Mouse (Mus musculus) brown adipose tissue, adult 24 weeks (tissue): ENCODE results near the gene Eif3i. TPM values are rescaled to one million over a fixed set of nuclear protein-coding genes. Genes with fewer than 3 reads are reported as not detected.
"Not testable (repeated sequence)": the region's sequence is repeated elsewhere in the genome, so short reads cannot be mapped to it uniquely, and the experiment has no call there.

ENCODE experiments used
- H3K27ac ChIP-seq: fragments of 200-500 bp; replicated peaks from 2 replicates; pipeline ENCODE4 v1.5.1; 2012; ENCODE audit warnings: low read depth, mild to moderate bottlenecking, low read length
- H3K4me1 ChIP-seq: fragments of 200-500 bp; 2 replicates; pipeline ENCODE4 v1.6.1; 2012; ENCODE audit warnings: low read length, mixed read lengths; ENCODE audit not compliant: control insufficient read depth, insufficient read depth, insufficient read length
- H3K4me3 ChIP-seq: fragments of 200-500 bp; 2 replicates; pipeline ENCODE4 v1.5.1; 2012; ENCODE audit warnings: low read depth, mild to moderate bottlenecking, low read length, moderate library complexity; ENCODE audit not compliant: insufficient read depth
- polyA plus RNA-seq: library from polyadenylated mRNA; stranded (reverse); fragments of >200 nt; gene quantifications from 2 replicates; pipeline ENCODE4 v1.2.4, GENCODE M21; 2012; ENCODE audit not compliant: missing spikeins, insufficient read depth, insufficient read length

The Eif3i gene
- polyA plus RNA-seq, 1 experiment: 174 TPM

- no peak overlapping the region for H3K4me3 ChIP-seq
- H3K27ac ChIP-seq: 0 out of 2 replicates have a peak overlapping the region, but pooled peaks have one; percentile 8
- H3K4me1 ChIP-seq: peaks cover 2% of the 10 kb centered on the region; the same call in 1 of the 2 replicates
Measured at GRCm38 (mm10) chr4:129572236-129573092, 28.0 kb downstream of the Eif3i start.

DNA sequence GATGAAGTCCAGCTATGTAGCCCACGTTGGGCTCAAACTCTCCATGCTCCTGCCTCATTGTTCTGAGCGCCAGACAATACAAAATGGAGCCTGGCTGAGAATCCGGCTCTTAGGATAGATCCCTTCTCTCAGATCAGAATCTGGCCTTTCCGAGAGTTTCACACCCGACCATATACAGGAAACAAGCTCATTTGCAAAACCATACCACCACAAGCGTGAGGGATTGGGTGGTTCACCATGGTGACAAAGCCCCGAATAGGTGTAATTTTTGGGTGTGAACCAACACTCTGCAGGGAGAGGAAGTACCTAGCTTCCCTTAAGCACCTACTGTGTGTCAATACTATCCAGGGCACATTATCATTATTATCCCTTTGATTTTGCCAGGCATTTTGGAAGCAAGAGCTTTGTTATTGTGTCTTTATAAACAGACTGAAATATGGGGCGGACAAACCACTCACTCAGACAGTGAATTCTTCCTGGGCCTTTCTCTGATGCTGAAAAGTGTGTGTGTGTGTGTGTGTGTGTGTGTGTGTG, 28.8 kb downstream of the Eif3i start:
- Histone ChIP-seq H3K27ac (no peak overlapping the region), H3K4me3 (no peak overlapping the region), H3K4me1 (peaks cover 2% of the 10 kb centered on the region; the same call in 1 of the 2 replicates)

DNA sequence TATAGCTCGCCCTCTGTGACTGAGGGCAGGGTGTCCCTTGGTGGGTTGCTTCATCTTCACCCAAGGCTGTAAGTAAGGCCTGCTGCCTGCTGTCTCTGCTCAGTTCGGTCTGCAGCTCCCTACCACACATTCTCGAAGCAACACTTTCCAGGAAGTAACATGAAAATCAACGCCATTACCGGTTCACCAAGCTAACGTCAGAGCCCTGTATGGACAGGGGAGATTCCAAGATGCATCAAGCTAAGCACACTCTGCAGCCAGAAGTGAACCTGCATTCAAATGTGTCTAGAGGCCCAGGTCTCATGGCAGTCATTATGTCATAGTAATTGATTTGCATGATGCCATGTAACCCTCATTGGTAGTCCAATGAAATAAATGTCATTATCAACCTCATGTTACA, 30.4 kb downstream of the Eif3i start:
- Histone ChIP-seq H3K4me3 (no peak overlapping the region), H3K4me1 (peaks cover 2% of the 10 kb centered on the region; the same call in 1 of the 2 replicates), H3K27ac (no peak overlapping the region)

DNA sequence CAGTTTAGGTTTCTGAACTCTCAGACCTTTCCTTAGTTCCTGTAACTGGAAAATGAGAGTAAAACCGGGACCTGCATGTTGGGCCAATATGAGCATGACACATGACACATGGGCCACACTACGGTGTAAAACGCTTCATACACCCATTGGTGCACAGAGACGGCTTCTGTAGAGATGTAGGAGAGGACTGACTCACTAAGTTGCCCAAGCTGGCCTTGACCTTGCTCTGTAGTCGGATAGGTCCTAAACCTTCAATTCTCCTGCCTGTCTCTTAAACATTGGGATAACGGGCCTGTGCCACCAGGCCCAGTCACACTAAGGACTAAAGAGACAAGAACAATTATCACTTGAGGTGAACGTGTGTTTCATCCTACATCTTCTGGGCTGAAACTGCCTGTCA, 32.1 kb downstream of the Eif3i start:
- Histone ChIP-seq H3K4me3 (no peak overlapping the region), H3K4me1 (peaks cover 2% of the 10 kb centered on the region; the same call in 1 of the 2 replicates), H3K27ac (no peak overlapping the region)

DNA sequence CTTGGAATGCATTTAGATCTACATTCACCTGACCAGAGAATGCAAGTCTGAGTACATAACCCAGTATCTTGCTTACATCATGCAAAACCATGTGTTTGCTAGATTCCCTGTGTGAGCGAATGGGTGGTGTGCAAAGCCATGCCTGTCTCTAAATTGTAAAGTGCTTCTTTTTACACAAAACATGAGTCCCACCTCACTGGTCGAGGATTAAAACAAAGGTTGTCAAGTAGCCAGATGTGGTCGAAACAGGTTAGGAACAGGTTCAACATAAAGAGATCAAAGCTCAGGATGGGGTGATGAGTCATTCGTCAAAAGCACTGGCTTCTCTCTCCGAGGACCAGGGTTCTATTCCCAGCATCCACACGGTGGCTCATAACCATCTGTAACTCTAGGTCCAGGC, 35.3 kb downstream of the Eif3i start:
- H3K27ac ChIP-seq: no peak overlapping the region
- no peak overlapping the region for H3K4me3 ChIP-seq
- no peaks in the 10 kb centered on the region for H3K4me1 ChIP-seq

GRCm38 (mm10) chr4:129563718-129564117, 36.7 kb downstream of the Eif3i start:
- H3K27ac ChIP-seq: no peak overlapping the region
- no peak overlapping the region for H3K4me3 ChIP-seq
- H3K4me1 ChIP-seq: no peaks in the 10 kb centered on the region

DNA sequence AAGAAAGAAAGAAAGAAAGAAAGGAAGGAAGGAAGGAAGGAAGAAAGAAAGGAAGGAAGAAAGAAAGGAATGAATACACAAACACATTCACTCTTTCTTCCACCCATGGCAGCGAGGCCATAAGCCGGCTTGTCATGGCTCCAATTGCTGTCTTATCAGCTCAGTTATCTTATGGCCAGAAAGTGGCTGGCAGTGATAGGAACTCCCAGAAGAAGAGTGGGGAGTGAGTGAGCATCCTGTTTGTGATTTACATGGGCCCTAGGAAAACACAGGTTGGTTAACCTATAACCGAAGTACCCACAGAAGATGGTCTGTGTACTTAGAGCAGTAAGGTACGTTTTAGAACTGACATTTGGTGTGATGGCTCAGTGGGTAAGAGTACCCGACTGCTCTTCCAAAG, 39.3 kb downstream of the Eif3i start:
- Histone ChIP-seq H3K4me3 (no peak overlapping the region), H3K4me1 (peaks cover 6% of the 10 kb centered on the region), H3K27ac (no peak overlapping the region)

- Histone ChIP-seq H3K27ac (no peak overlapping the region), H3K4me3 (no peak overlapping the region), H3K4me1 (peaks cover 11% of the 10 kb centered on the region)
Measured at GRCm38 (mm10) chr4:129558321-129558955, 42.0 kb downstream of the Eif3i start.

DNA sequence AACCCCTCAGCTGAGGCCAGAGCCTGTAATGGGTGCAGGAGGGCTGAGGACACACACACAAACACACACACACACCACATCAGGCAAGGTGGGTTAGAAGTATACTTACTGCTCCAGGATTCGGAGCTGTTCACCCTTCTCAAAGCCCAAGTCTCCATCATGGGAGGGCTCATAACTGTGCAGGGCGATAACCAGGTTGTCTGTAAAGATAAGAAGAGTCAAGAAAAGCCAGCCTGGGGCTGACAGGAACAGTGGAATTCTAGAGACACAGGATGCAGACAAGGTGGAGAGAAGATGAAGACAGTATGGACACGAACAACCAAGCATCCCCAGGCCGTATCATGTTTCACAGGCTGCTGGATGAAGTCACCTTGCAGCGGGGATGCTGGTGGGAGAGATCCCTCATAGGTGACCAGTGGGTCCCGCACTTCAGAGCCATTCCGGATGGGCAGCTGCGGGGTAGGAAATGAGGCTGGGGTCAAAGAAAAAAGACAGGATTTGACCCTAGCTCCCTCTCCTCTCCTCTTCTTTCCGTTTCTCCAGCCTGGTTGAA, 43.1 kb downstream of the Eif3i start:
- Histone ChIP-seq H3K27ac (no peak overlapping the region), H3K4me3 (peak overlapping the region; percentile 58), H3K4me1 (peaks cover 11% of the 10 kb centered on the region)

GRCm38 (mm10) chr4:129556532-129557223, 43.8 kb downstream of the Eif3i start:
- H3K4me1 ChIP-seq: peaks cover 11% of the 10 kb centered on the region
- peak overlapping the region; percentile 56 for H3K27ac ChIP-seq
- H3K4me3 ChIP-seq: peak overlapping the region; percentile 63

DNA sequence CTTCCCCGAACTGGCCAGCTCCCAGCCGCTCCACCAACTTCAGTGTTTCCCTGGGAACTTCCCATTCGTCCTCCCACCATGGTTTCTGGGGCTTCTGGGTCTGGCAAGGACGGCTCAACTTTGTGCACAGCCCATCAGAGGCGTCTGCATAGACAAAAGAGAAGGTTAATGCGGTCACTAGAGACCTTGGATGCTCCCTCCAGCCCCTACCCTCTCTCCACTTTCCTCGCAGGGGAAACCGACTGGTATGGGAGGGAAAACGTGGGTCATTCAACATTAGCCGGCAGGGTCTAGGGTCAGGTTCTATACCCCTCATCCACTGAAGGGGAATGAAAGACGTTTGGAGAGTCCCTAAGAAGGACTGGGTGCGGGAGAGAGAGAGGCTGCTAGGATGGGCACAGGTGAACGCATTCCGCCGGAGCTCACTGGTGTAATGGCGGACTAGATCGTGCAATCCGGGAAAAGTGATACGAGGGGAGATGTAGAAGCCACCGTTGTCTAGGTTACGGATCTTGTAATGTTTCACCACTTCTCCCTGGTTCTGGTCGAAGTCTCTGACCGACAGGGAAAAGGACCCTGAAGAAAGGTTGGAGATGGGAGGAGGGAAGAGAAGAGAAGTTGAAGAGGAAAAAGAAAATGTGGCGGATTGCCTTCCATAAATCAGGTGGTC, 44.5 kb downstream of the Eif3i start:
- peak overlapping the region; percentile 63 for H3K4me3 ChIP-seq
- H3K27ac ChIP-seq: no peak overlapping the region
- H3K4me1 ChIP-seq: peaks cover 11% of the 10 kb centered on the region

GRCm38 (mm10) chr4:129555421-129555861, 45.0 kb downstream of the Eif3i start:
- H3K4me3 ChIP-seq: peak overlapping the region; percentile 63
- peaks cover 11% of the 10 kb centered on the region for H3K4me1 ChIP-seq
- no peak overlapping the region for H3K27ac ChIP-seq

DNA sequence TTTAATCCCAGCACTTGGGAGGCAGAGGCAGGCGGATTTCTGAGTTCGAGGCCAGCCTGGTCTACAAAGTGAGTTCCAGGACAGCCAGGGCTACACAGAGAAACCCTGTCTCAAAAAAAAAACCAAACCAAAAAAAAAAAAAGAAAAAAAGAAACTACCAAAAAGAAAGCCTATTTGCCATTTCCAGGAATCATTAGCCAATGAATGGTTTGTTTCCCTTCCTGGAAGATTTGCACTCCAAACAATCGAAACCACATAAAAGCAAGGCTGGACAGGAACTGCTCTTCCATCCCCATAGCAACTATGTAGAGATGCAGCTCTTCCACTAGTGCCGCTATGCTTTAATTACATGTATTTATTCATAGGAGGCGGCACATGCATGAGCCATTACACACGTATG, 45.9 kb downstream of the Eif3i start:
- peaks cover 11% of the 10 kb centered on the region for H3K4me1 ChIP-seq
- not testable (repeated sequence) for H3K27ac ChIP-seq, H3K4me3 ChIP-seq

GRCm38 (mm10) chr4:129550295-129550694, 50.2 kb downstream of the Eif3i start:
- no peak overlapping the region for H3K4me3 ChIP-seq
- no peaks in the 10 kb centered on the region for H3K4me1 ChIP-seq
- H3K27ac ChIP-seq: no peak overlapping the region
